Mouse (Mus musculus) bone marrow, adult 2 months (tissue): Measurements from ENCODE around the gene Ropn1l. TPM values are rescaled to one million over a fixed set of nuclear protein-coding genes. Genes with fewer than 3 reads are reported as not detected.

Experiments
- H3K27ac ChIP-seq: fragments of 200-500 bp; 2 replicates; pipeline ENCODE4 v1.5.1; 2012; ENCODE audit warnings: low read depth, mild to moderate bottlenecking, control low read depth, inconsistent platforms, low read length; ENCODE audit not compliant: control insufficient read depth, poor library complexity, insufficient read depth
- H3K4me1 ChIP-seq: fragments of 200-500 bp; 2 replicates; pipeline ENCODE4 v1.6.1; 2011; ENCODE audit warnings: low read length; ENCODE audit not compliant: control insufficient read depth, insufficient read depth
- H3K4me3 ChIP-seq: fragments of 200-500 bp; replicated peaks from 2 replicates; pipeline ENCODE3; 2011; ENCODE audit warnings: mild to moderate bottlenecking, low read depth, low read length, control low read depth; ENCODE audit not compliant: control insufficient read depth
- CTCF ChIP-seq: fragments of 200-500 bp; IDR thresholded peaks from 2 replicates; pipeline ENCODE4 v1.5.1; 2011; ENCODE audit warnings: low read length, control low read depth; ENCODE audit not compliant: control insufficient read depth, insufficient read depth
- POLR2A ChIP-seq: fragments of 200-500 bp; IDR thresholded peaks from 2 replicates; pipeline ENCODE4 v1.6.1; 2011; ENCODE audit warnings: low read depth, mild to moderate bottlenecking, control low read depth, low read length, borderline replicate concordance; ENCODE audit not compliant: control insufficient read depth
- WGBS: fragments of 180-500 bp; shearing (Covaris S2); methylation state at CpG from one replicate; pipeline ENCODE4 v1.1.7; 2018; 5-methylcytosine and 5-hydroxymethylcytosine counted together
- polyA plus RNA-seq: library from polyadenylated mRNA; stranded (reverse); fragments of >200 nt; gene quantifications from 2 replicates; pipeline ENCODE4 v1.2.4, GENCODE M21; 2011; ENCODE audit warnings: low replicate concordance; ENCODE audit not compliant: missing spikeins, insufficient read depth, insufficient read length

Ropn1l gene
- not detected in 2 replicates for polyA plus RNA-seq

DNA sequence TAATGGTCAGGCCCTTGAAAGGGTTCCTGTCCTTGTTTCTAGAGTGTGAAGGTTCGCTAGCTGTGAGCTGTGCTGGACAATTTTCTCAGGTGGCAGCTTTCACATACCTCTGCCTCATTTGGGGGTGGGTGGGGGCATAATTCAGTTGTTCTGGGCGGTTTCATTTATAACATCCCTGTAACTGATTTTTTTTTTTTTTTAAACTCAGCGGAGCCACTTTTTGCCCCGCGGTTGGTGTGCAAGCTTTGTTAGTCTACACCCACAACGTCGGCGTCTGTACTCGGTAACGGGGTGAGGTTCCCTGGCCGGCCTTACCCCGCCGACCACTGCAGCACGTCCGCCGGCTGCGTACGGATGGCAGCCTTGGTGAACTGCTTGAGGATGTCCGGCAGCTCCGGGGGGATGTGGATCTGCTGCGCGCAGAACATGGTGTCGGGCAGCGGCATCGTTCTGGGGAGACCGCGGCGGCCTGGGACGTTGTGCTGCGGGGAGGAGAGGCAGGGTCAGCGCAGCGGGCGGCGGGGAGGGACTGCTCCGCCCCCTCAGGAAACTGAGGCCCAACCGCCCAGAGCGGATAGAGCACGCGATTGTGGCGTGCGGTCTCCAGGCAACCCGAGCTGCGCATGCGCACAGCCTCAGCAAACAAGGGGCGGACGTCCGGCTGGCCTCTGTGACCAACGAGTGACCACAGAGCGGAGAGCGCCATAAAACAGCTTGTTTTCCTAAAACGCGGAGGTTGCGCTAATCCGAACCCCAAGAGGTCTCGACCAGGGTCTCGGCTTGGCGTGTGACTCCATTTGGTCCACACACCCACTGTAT lies at the start of gene Ropn1l:
Gene Ropn1l, minus strand, starts transcription at position 640 of the 819 bp plus-strand sequence.
- Histone ChIP-seq H3K4me3 (peak within 1 kb of the TSS; percentile 84), H3K4me1 (no peaks in the 10 kb centered on the region; the same call in 1 of the 2 replicates), H3K27ac (peak within 1 kb of the TSS; percentile 50)
- WGBS: under 1% methylated on average over 57 of the region's 57 CpGs
- TF ChIP-seq POLR2A (peak; percentile 46; the same call in 1 of the 2 replicates), CTCF (no peak)

DNA sequence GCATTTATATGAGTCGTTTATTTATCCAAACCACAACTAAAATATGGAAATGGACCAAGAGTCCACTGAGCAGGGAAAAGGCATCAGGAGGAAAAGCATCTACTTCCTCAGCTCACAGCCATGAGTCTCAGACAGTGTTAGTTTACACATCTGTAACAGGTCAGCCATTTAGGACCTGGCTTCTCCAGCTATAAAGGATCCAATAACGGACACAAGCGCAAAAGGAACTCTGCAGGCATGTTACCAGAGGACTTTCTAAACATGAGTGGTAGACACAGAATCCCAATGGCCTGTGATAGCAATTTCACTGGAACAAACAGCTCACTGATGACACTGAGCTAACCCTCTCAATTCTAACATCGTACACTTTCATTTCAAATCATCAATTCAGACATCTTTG lies 49.5 kb upstream of the Ropn1l start:
- TF ChIP-seq CTCF (no peak), POLR2A (no peak)
- H3K4me1 ChIP-seq: no peaks in the 10 kb centered on the region
- H3K4me3 ChIP-seq: no peak overlapping the region
- 89% methylated on average over 4 of the region's 4 CpGs for WGBS
- no peak overlapping the region for H3K27ac ChIP-seq

DNA sequence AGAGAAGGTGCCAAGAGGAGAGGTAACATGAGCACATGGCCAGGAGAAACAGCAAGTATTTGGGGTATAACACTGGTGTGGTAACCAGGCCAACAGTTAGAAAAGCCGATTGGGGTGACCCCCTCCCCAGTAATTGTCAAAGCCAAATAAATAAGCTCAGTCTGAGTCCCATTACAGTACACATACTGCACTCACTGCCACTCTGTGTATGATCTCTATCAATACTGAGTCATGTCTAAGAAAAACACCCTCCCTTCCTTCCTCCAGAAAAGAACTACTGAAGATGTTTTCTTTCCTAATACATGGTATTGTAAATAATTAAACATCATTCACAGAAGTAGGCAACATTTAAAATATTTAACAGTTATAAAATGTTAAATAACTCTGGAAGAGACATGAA lies 48.8 kb upstream of the Ropn1l start:
- 75% methylated on average over 1 of the region's 1 CpGs for WGBS

DNA sequence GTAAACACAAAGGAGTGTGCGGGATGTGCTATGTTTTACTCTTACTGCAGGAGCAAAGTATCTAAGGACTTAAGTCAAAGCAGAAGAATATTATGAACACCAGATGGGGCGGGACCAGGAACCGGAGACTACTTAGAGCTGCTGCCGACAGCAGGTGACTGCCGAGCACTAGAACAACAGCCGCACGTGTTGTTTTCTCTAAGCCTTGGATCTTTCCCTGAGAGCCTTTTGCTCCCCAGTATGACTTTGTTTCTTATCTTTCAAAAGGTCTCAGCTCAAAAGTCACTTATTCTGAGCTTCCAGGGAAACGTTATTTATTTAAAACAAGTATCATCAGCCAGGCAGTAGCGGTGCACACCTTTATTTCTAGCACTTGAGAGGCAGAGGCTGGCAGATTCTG lies 41.3 kb upstream of the Ropn1l start:
- Histone ChIP-seq H3K27ac (no peak overlapping the region), H3K4me3 (no peak overlapping the region), H3K4me1 (no peaks in the 10 kb centered on the region)
- TF ChIP-seq POLR2A: no peak
- no peak for TF ChIP-seq CTCF
- 96% methylated on average over 9 of the region's 9 CpGs for WGBS

More for the DNA sequence above, 48.8 kb upstream of the Ropn1l start:
- Histone ChIP-seq H3K27ac (no peak overlapping the region), H3K4me3 (no peak overlapping the region), H3K4me1 (no peaks in the 10 kb centered on the region)
- TF ChIP-seq CTCF (no peak), POLR2A (no peak)

DNA sequence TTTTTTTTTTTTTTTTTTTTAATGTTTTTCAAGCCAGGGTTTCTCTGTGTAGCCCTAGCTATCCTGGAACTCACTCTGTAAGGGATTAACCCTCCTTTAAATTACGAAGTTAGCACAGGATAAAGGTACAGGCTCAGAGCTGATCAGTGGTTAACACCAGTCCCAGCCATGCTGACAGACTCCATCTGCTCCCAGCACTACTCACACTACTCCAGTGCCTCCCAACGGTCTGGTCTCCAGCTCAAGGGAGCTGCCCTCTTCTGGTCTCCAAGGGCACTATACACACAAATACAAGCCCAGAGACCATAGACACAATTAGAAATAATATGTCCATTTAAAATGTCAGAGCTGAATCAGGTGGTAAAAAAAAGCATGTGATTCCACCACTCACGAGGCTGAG lies 40.8 kb upstream of the Ropn1l start:
- TF ChIP-seq POLR2A (no peak), CTCF (no peak)
- Histone ChIP-seq H3K4me1 (no peaks in the 10 kb centered on the region), H3K27ac (no peak overlapping the region), H3K4me3 (no peak overlapping the region)
- WGBS: 84% methylated on average over 3 of the region's 3 CpGs

DNA sequence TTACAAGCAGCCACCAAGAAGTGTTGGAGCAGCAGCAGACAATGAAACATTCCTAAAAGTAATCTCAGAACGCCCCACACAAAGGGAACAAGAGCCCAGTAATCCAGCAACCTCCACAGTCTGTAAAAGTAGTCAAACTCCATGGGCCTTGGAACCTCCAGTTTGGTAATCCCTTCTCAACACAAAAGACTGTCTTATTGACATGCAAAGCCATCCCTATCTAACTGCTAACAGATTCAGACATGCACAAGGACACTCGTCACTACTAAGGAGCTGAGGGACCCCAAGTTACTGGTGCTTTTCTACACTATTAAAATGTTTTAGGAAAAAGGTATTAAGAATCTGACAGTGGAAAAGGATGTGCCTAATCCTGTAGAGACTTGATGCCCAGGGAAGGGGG lies 33.9 kb upstream of the Ropn1l start:
- WGBS: 87% methylated on average over 2 of the region's 2 CpGs
- Histone ChIP-seq H3K4me3 (no peak overlapping the region), H3K4me1 (no peaks in the 10 kb centered on the region), H3K27ac (no peak overlapping the region)
- no peak for TF ChIP-seq POLR2A
- TF ChIP-seq CTCF: no peak

DNA sequence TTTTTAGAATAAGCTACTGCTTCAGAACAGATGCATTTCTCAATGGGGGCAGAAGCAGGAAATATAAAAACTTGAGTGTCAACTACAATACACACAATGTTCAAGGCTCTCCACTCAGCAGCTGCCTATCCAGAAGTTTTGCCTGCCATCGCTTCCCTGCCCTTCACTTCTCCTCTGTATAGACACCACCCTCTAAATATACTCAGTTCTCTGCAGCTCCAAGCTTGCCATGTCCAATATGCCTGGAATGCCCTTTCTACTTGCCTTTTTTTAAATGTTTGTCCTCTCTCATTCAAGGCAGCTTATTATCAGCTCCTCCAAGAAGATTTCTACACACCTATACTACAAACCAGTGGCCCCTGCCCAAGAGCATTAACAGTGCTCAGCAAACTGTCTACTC lies 23.1 kb upstream of the Ropn1l start:
- Histone ChIP-seq H3K4me1 (no peaks in the 10 kb centered on the region; the same call in 1 of the 2 replicates), H3K4me3 (no peak overlapping the region), H3K27ac (no peak overlapping the region)
- TF ChIP-seq CTCF: no peak
- TF ChIP-seq POLR2A: no peak
- 91% methylated on average over 1 of the region's 1 CpGs for WGBS

DNA sequence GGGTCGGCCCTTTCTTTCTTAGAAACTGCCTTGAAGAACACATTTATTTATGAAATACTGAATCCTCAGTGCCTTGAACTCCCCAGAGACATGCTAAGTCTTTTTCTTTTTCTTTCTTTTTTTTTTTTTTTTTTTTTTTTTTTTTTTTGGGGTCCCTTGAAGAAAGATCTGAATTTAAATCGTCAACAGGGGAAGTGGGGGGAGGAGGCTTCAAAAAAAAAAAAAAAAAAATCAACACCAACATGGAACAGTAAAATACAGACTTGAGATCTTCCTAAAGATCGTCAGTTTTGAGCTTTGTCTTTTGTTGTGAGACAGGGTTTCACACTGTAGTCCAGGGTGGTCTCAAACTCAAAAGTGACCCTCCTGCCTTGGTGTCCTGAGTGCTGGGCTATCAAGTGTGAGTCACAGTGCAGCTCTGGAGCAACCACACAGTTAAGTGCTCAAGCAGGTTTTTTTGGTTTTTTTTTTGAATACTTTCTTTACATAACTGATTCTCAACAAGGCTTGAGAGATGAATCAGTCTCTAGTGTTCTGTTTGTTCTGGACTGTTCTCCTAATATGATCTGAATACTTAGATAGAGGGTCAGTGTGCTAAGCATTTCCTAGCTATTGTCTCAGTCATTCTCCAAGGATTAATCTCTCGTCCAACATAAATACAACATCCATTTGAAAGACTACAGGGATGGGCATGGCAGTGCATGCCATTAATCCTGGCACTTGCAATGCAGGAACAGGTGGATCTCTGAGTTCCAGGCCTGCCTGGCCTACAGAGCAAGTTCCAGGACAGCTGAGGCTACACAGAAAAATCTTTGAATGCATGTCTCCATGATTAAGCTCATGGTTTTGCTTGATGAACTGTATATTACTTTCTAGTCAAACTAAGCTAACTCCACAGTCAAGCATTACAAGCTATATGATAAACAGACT lies 19.4 kb upstream of the Ropn1l start:
- no peak overlapping the region for H3K4me3 ChIP-seq
- 60% methylated on average over 4 of the region's 4 CpGs for WGBS
- TF ChIP-seq CTCF: no peak
- TF ChIP-seq POLR2A: no peak
- H3K27ac ChIP-seq: no peak overlapping the region
- H3K4me1 ChIP-seq: no peaks in the 10 kb centered on the region; the same call in 1 of the 2 replicates
